Mouse (Mus musculus): Measurements from ENCODE around the gene Luc7l2. TPM values are rescaled to one million over a fixed set of nuclear protein-coding genes. Genes with fewer than 3 reads are reported as not detected.

The Luc7l2 gene
- total and polyA plus RNA-seq, 2 experiments from 2014 or later = 26.1 to 97.6 TPM

- TF ChIP-seq CTCF (IDR thresholded peaks at IDR 0.05; ENCODE audit: low read depth) = no peak
- 83% methylated on average over 3 of the region's 3 CpGs for WGBS
- H3K9ac ChIP-seq = no peak overlapping the region
- no peak overlapping the region for H3K4me3 ChIP-seq (ENCODE audit: low read depth, low read length)
- no peak for ATAC-seq
- H3K36me3 ChIP-seq (ENCODE audit: insufficient read depth) = peaks cover 11% of the 10 kb centered on the region
- H3K4me2 ChIP-seq (ENCODE audit: low read depth) = no peak overlapping the region
- no peaks in the 10 kb centered on the region for H3K4me1 ChIP-seq (ENCODE audit: insufficient read depth)
- DNase-seq = no peak
- H3K9me3 ChIP-seq (ENCODE audit: low read length) = no peaks in the 10 kb centered on the region
- no peaks in the 10 kb centered on the region for H3K27me3 ChIP-seq (ENCODE audit: insufficient read depth, low read length)
- H3K27ac ChIP-seq (ENCODE audit: low read depth, low read length) = no peak overlapping the region
Measured at GRCm38 (mm10) chr6:38580112-38580857, 29.2 kb downstream of the Luc7l2 start.

DNA sequence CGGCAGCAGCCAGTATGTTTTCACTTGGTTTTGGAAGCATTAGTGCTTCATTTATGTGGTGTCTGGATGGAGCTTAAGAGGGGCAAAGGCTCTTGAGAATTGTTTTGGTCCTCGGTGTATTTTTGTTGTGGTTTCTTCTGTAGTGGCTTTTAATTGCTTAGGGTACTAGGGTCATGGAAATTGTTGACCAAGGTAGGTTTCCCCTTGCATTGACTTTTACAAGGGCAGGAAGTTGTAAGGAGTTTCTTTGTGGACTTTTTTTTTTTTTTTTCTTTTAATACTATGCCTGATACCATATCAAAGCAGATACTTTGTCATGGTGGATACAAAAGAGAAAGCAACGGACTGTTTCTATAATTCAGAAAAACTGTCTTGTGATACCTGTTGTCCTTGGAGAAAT, 30.6 kb downstream of the Luc7l2 start:
- WGBS = 92% methylated on average over 3 of the region's 3 CpGs
- Histone ChIP-seq H3K4me1 (ENCODE audit: insufficient read depth) (no peaks in the 10 kb centered on the region), H3K4me3 (ENCODE audit: low read depth, low read length) (no peak overlapping the region), H3K9ac (no peak overlapping the region), H3K27ac (ENCODE audit: low read depth, low read length) (no peak overlapping the region), H3K36me3 (ENCODE audit: insufficient read depth) (peaks cover 21% of the 10 kb centered on the region), H3K4me2 (ENCODE audit: low read depth) (no peak overlapping the region), H3K27me3 (ENCODE audit: insufficient read depth, low read length) (no peaks in the 10 kb centered on the region), H3K9me3 (ENCODE audit: low read length) (no peaks in the 10 kb centered on the region)
- DNase-seq = no peak
- ATAC-seq = no peak
- TF ChIP-seq CTCF (IDR thresholded peaks at IDR 0.05; ENCODE audit: low read depth) = no peak

GRCm38 (mm10) chr6:38597481-38597880, 46.3 kb downstream of the Luc7l2 start:
- H3K27me3 ChIP-seq (ENCODE audit: insufficient read depth, low read length) = no peaks in the 10 kb centered on the region
- WGBS = 89% methylated on average over 4 of the region's 4 CpGs
- no peak overlapping the region for H3K4me2 ChIP-seq (ENCODE audit: low read depth)
- H3K4me3 ChIP-seq (ENCODE audit: low read depth, low read length) = no peak overlapping the region
- H3K27ac ChIP-seq (ENCODE audit: low read depth, low read length) = no peak overlapping the region
- no peaks in the 10 kb centered on the region for H3K4me1 ChIP-seq (ENCODE audit: insufficient read depth)
- TF ChIP-seq CTCF (IDR thresholded peaks at IDR 0.05; ENCODE audit: low read depth) = 0 out of 2 replicates have a peak, but pooled peaks have one; percentile 13
- H3K36me3 ChIP-seq (ENCODE audit: insufficient read depth) = peaks cover 29% of the 10 kb centered on the region
- no peaks in the 10 kb centered on the region for H3K9me3 ChIP-seq (ENCODE audit: low read length)
- DNase-seq (no peak), ATAC-seq (no peak)
- H3K9ac ChIP-seq = no peak overlapping the region

DNA sequence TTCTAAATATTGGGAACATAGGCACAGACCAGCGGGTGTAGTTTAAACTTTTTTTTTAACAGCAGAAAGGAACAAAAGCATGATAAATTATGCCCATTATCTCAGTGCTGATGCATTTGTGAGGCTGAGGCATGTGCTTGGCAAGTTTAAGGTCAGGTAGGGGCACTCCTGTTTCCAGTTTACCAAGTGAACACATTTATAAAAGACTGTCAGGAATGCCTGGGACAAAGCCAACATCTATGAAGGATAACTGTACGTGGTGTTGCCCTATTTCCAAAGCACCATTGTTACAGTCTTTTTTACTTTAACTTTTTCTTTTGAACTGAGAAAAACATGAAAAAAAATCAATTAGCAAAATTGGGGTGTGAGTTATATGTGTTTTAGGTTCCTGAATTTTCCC, 58.8 kb downstream of the Luc7l2 start:
- no peak overlapping the region for H3K4me3 ChIP-seq (ENCODE audit: low read depth, low read length)
- H3K4me1 ChIP-seq (ENCODE audit: insufficient read depth) = no peaks in the 10 kb centered on the region
- ATAC-seq (no peak), DNase-seq (no peak)
- H3K9me3 ChIP-seq (ENCODE audit: low read length) = no peaks in the 10 kb centered on the region
- H3K9ac ChIP-seq = no peak overlapping the region
- H3K27me3 ChIP-seq (ENCODE audit: insufficient read depth, low read length) = no peaks in the 10 kb centered on the region
- TF ChIP-seq CTCF (IDR thresholded peaks at IDR 0.05; ENCODE audit: low read depth) = no peak
- peaks cover 16% of the 10 kb centered on the region; the same call in 1 of the 2 replicates for H3K36me3 ChIP-seq (ENCODE audit: insufficient read depth)
- H3K27ac ChIP-seq (ENCODE audit: low read depth, low read length) = no peak overlapping the region
- WGBS = 76% methylated on average over 2 of the region's 2 CpGs
- H3K4me2 ChIP-seq (ENCODE audit: low read depth) = no peak overlapping the region

DNA sequence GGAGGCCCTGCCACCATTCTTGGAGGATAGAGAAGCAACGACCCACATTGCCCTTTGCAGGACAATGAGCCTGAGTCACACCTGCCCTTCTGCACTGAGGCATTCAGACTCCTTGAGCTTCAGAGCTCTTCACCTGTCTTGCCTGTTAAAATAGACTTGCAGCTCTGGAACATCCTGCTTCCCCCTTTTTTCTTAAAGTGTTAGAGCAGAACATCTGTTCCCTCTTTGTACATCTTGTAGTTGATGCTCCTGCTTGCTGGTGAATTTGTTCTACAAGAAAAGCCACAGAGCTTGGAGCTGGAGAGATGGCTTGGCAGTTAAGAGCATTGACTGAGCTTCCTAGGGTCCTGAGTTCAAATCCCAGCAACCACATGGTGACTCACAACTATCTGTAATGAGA, 71.3 kb downstream of the Luc7l2 start:
- 93% methylated on average over 1 of the region's 1 CpGs for WGBS
- Histone ChIP-seq H3K27me3 (ENCODE audit: insufficient read depth, low read length) (no peaks in the 10 kb centered on the region), H3K9ac (no peak overlapping the region), H3K27ac (ENCODE audit: low read depth, low read length) (no peak overlapping the region; the same call in 1 of the 2 replicates), H3K36me3 (ENCODE audit: insufficient read depth) (peaks cover 21% of the 10 kb centered on the region), H3K4me2 (ENCODE audit: low read depth) (no peak overlapping the region), H3K4me1 (ENCODE audit: insufficient read depth) (no peaks in the 10 kb centered on the region), H3K4me3 (ENCODE audit: low read depth, low read length) (no peak overlapping the region), H3K9me3 (ENCODE audit: low read length) (no peaks in the 10 kb centered on the region)
- no peak for DNase-seq
- TF ChIP-seq CTCF (IDR thresholded peaks at IDR 0.05; ENCODE audit: low read depth) = no peak
- ATAC-seq = no peak

GRCm38 (mm10) chr6:38623457-38623856, 72.3 kb downstream of the Luc7l2 start:
- no peak overlapping the region for H3K27ac ChIP-seq (ENCODE audit: low read depth, low read length)
- WGBS = 83% methylated on average over 2 of the region's 2 CpGs
- ATAC-seq = no peak
- H3K4me3 ChIP-seq (ENCODE audit: low read depth, low read length) = no peak overlapping the region
- TF ChIP-seq CTCF (IDR thresholded peaks at IDR 0.05; ENCODE audit: low read depth) = no peak
- H3K9ac ChIP-seq = no peak overlapping the region
- no peaks in the 10 kb centered on the region for H3K9me3 ChIP-seq (ENCODE audit: low read length)
- H3K4me1 ChIP-seq (ENCODE audit: insufficient read depth) = no peaks in the 10 kb centered on the region
- no peak for DNase-seq
- no peaks in the 10 kb centered on the region for H3K27me3 ChIP-seq (ENCODE audit: insufficient read depth, low read length)
- no peak overlapping the region for H3K4me2 ChIP-seq (ENCODE audit: low read depth)
- H3K36me3 ChIP-seq (ENCODE audit: insufficient read depth) = peaks cover 14% of the 10 kb centered on the region

- WGBS = 37% methylated on average over 1 of the region's 1 CpGs
- H3K4me1 ChIP-seq (ENCODE audit: insufficient read depth) = no peaks in the 10 kb centered on the region
- no peak overlapping the region for H3K27ac ChIP-seq (ENCODE audit: low read depth, low read length)
- no peak for ATAC-seq
- no peaks in the 10 kb centered on the region for H3K9me3 ChIP-seq (ENCODE audit: low read length)
- no peak for TF ChIP-seq CTCF (IDR thresholded peaks at IDR 0.05; ENCODE audit: low read depth)
- no peak overlapping the region for H3K4me2 ChIP-seq (ENCODE audit: low read depth)
- H3K27me3 ChIP-seq (ENCODE audit: insufficient read depth, low read length) = no peaks in the 10 kb centered on the region
- no peak overlapping the region for H3K4me3 ChIP-seq (ENCODE audit: low read depth, low read length)
- H3K9ac ChIP-seq = no peak overlapping the region
- DNase-seq = no peak
- peaks cover 8% of the 10 kb centered on the region for H3K36me3 ChIP-seq (ENCODE audit: insufficient read depth)
Measured at GRCm38 (mm10) chr6:38624439-38624838, 73.3 kb downstream of the Luc7l2 start.

Measured in forebrain, postnatal 0 days (tissue).